Mouse (Mus musculus): Measurements from ENCODE around the gene Efl1.

- TF ChIP-seq POLR2A (IDR thresholded peaks at IDR 0.05; ENCODE audit: low read depth, low read length) (no peak), ZKSCAN1 (IDR thresholded peaks at IDR 0.05; ENCODE audit: borderline replicate concordance, low read depth, low read length) (no peak), EP300 (IDR thresholded peaks at IDR 0.05; ENCODE audit: low read length) (no peak), ETS1 (conservative IDR thresholded peaks at IDR 0.05; ENCODE audit: low read depth, low read length) (no peak), GABPA (IDR thresholded peaks at IDR 0.05; ENCODE audit: insufficient replicate concordance, low read depth, low read length) (no peak), MAX (IDR thresholded peaks at IDR 0.05; ENCODE audit: low read length) (no peak), POLR2AphosphoS2 (IDR thresholded peaks at IDR 0.05; ENCODE audit: low read depth, low read length) (no peak), CTCF (conservative IDR thresholded peaks at IDR 0.05 in 1 of 2, IDR thresholded peaks at IDR 0.05 in 1 of 2; ENCODE audit: low read depth in 2 of 2, low read length in 2 of 2) (no peak), USF1 (IDR thresholded peaks at IDR 0.05; ENCODE audit: low read depth, low read length) (no peak), ZMIZ1 (IDR thresholded peaks at IDR 0.05; ENCODE audit: low read depth, low read length) (no peak), JUN (IDR thresholded peaks at IDR 0.05; ENCODE audit: insufficient read depth, low read depth, low read length) (no peak), BHLHE40 (IDR thresholded peaks at IDR 0.05; ENCODE audit: low read depth, low read length) (no peak), RCOR1 (conservative IDR thresholded peaks at IDR 0.05; ENCODE audit: low read depth, low read length) (no peak), MYC (IDR thresholded peaks at IDR 0.05; ENCODE audit: low read depth, low read length) (no peak)
Measured at GRCm38 (mm10) chr7:82725741-82726450, 77.5 kb downstream of the Efl1 start.
